Mouse (Mus musculus) embryonic facial prominence, embryonic 11.5 days (tissue): Measurements from ENCODE around the gene Fam187b. TPM values are rescaled to one million over a fixed set of nuclear protein-coding genes. Genes with fewer than 3 reads are reported as not detected.

ENCODE experiments used
- ATAC-seq: fragments of 200-750 bp; cut with Nextera tagmentation; replicated peaks from 2 replicates; pipeline ENCODE4 v1.8.0; 2017; ENCODE audit warnings: low read depth; ENCODE audit not compliant: insufficient number of reproducible peaks, low FRiP score, low TSS enrichment
- DNase-seq: peaks from one replicate; pipeline ENCODE4 v3.0.0-alpha.2; 2015; ENCODE audit warnings: low spot score
- H3K27ac ChIP-seq: fragments of 300-500 bp; sonication (generic); replicated peaks from 2 replicates; pipeline ENCODE4 v1.5.1; 2014; ENCODE audit warnings: mild to moderate bottlenecking, low read depth, low read length, control low read depth
- H3K27me3 ChIP-seq: fragments of 300-500 bp; sonication (generic); 2 replicates; pipeline ENCODE4 v1.6.1; 2014; ENCODE audit warnings: mild to moderate bottlenecking, low read length, moderate library complexity, mixed read lengths; ENCODE audit not compliant: control insufficient read depth, insufficient read depth
- H3K36me3 ChIP-seq: fragments of 300-500 bp; sonication (generic); replicated peaks from 2 replicates; pipeline ENCODE4 v1.6.1; 2014; ENCODE audit warnings: low read depth, mild to moderate bottlenecking, low read length, moderate library complexity, mixed read lengths; ENCODE audit not compliant: control insufficient read depth, insufficient read depth
- H3K4me1 ChIP-seq: fragments of 300-500 bp; sonication (generic); 2 replicates; pipeline ENCODE4 v1.6.1; 2014; ENCODE audit warnings: low read length, mixed read lengths; ENCODE audit not compliant: control insufficient read depth, insufficient read depth
- H3K4me2 ChIP-seq: fragments of 300-500 bp; sonication (generic); 2 replicates; pipeline ENCODE4 v1.6.1; 2014; ENCODE audit warnings: low read depth, mild to moderate bottlenecking, control low read depth, low read length, moderate library complexity
- H3K4me3 ChIP-seq: fragments of 300-500 bp; sonication (generic); 2 replicates; pipeline ENCODE4 v1.5.1; 2014; ENCODE audit warnings: low read depth, low read length, control low read depth
- H3K9ac ChIP-seq: fragments of 300-500 bp; sonication (generic); replicated peaks from 2 replicates; pipeline ENCODE4 v1.6.1; 2014; ENCODE audit warnings: mild to moderate bottlenecking, control low read depth, low read length
- H3K9me3 ChIP-seq: fragments of 300-500 bp; sonication (generic); replicated peaks from 2 replicates; pipeline ENCODE4 v1.6.1; 2016; ENCODE audit warnings: mild to moderate bottlenecking, low read length, inconsistent platforms, mixed read lengths; ENCODE audit not compliant: control insufficient read depth
- WGBS: fragments of 180-500 bp; shearing (Covaris S2); extraction: QIAGEN DNeasy Blood & Tissue Kit; methylation state at CpG from one replicate; pipeline ENCODE4 v1.1.7; 2014; 5-methylcytosine and 5-hydroxymethylcytosine counted together
- polyA plus RNA-seq: library from polyadenylated mRNA; unstranded; fragments of >200 nt; fragmentation: Nextera tagmentation; extraction: Ambion mirVana; gene quantifications from 2 replicates; pipeline ENCODE4 v1.2.1, GENCODE M21; 2014

The Fam187b gene
- polyA plus RNA-seq, 1 experiment from 2014 or later, result 1.8 TPM

DNA sequence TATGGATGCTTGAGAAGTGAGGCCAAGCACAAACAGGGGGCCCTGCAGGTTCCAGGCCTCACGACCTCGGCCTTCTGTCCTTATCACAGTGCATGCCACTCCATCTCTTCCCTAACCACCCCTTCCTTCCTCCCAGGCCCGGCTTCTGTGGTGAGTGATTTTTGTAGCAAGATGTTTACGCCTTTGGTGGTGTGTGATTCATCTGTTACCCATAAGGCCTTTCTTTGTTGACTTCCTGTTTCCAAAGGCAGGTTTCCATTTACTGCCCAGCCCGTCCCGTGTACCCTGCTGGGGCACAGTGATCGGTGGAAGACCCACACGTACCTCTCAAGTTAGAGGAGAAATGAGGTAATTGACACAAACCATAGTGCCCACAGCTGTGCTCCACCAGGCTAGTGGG lies 29.1 kb downstream of the Fam187b start:
- ATAC-seq, result no peak
- no peak overlapping the region for H3K27ac ChIP-seq
- no peaks in the 10 kb centered on the region for H3K36me3 ChIP-seq
- H3K4me1 ChIP-seq, result no peaks in the 10 kb centered on the region; the same call in 1 of the 2 replicates
- DNase-seq, result no peak
- H3K9me3 ChIP-seq, result no peaks in the 10 kb centered on the region
- no peaks in the 10 kb centered on the region for H3K27me3 ChIP-seq
- H3K4me2 ChIP-seq, result no peak overlapping the region
- no peak overlapping the region for H3K4me3 ChIP-seq
- WGBS, result 71% methylated on average over 8 of the region's 8 CpGs
- H3K9ac ChIP-seq, result no peak overlapping the region

DNA sequence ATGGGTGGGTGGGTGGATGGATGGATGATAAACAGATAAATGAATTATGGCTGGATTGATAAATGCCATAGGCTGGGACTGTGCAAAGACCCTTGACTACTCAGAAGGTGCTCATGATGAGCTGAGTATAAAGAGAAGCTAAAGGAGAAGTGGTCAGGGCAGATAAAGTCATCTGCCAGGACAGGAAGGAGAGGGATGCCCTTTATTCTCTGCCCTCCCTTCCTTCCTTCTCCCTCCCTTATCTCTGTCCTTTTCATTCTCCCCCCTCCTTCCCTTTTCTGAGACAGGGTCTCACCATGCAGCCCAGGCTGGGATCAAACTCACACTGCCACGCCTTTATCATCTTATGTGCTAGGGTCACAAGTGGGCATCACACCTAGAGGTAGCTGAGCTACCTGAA lies 34.2 kb downstream of the Fam187b start:
- H3K4me3 ChIP-seq, result no peak overlapping the region
- no peak overlapping the region for H3K27ac ChIP-seq
- no peaks in the 10 kb centered on the region for H3K4me1 ChIP-seq
- H3K36me3 ChIP-seq, result no peaks in the 10 kb centered on the region
- no peak for ATAC-seq
- no peak overlapping the region for H3K4me2 ChIP-seq
- no peaks in the 10 kb centered on the region for H3K27me3 ChIP-seq
- DNase-seq, result no peak
- no peaks in the 10 kb centered on the region for H3K9me3 ChIP-seq
- no peak overlapping the region for H3K9ac ChIP-seq
- 93% methylated on average over 1 of the region's 1 CpGs for WGBS

DNA sequence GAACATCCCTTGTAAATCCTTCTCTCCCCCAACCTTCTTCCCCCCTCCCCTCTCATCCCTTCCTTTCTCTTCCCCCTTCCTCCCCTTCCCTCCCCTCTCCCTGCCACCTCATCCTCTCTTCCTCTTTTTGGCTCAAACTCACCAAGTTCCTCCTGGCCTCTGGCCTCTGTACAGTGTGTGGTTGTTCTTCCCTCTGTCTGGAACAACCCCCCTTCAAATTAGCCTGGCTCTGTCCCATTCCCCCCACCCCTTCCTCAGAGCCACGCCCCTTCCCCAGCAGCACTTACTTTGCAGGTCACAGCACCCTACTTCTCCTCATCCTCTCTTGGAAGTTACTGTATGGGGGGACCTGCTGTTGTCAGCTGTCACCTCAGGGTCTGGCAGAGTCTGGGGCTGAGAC lies 34.6 kb downstream of the Fam187b start:
- no peaks in the 10 kb centered on the region for H3K4me1 ChIP-seq
- 56% methylated on average over 1 of the region's 1 CpGs for WGBS
- no peaks in the 10 kb centered on the region for H3K9me3 ChIP-seq
- H3K27me3 ChIP-seq, result no peaks in the 10 kb centered on the region
- H3K4me2 ChIP-seq, result no peak overlapping the region
- no peak overlapping the region for H3K27ac ChIP-seq
- no peak overlapping the region for H3K4me3 ChIP-seq
- no peak for ATAC-seq
- DNase-seq, result no peak
- H3K9ac ChIP-seq, result no peak overlapping the region
- no peaks in the 10 kb centered on the region for H3K36me3 ChIP-seq

DNA sequence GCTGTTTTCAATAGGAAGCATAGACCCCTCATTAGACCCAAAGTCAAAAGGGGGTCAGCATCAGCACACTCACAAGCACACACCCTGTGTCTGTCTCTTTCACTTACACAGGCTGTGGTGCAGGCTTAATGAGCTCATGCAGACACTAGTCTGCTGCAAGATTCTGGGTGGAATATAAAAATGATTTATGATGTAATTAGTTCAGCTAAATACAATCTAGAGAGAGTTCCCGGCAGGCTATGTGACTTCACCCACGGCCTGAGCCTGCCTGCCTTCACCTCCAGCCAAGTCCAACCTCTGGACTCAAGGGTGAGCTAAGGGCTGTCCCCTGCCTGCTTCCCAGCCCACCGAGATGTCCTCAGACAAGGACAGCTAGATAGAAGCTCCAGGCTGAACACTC lies 35.3 kb downstream of the Fam187b start:
- Histone ChIP-seq H3K27me3 (no peaks in the 10 kb centered on the region), H3K9ac (no peak overlapping the region), H3K4me1 (no peaks in the 10 kb centered on the region), H3K4me2 (no peak overlapping the region), H3K9me3 (no peaks in the 10 kb centered on the region), H3K27ac (no peak overlapping the region), H3K36me3 (no peaks in the 10 kb centered on the region), H3K4me3 (no peak overlapping the region)
- no peak for ATAC-seq
- WGBS, result 76% methylated on average over 3 of the region's 3 CpGs
- no peak for DNase-seq

DNA sequence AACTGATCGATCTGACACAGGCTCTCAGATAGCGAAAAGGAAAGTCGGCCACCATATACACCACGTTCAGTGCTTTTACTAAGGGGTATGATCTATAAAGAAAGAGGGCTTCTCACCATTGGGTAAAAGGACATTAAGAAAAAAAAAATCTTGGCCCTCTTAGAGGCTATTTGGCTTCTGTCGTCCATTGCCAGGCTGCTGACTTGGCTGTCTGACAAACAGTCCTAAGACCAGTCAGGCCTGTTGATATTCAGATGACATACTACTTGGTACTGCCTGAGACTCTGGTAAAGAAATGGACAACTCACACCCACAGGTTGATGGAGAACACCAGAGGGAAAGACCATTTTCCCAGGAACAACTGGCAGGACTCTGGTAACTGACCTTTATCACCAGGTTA lies 39.4 kb downstream of the Fam187b start:
- WGBS, result 88% methylated on average over 5 of the region's 5 CpGs
- Histone ChIP-seq H3K4me3 (no peak overlapping the region), H3K9ac (no peak overlapping the region), H3K4me2 (no peak overlapping the region), H3K9me3 (no peaks in the 10 kb centered on the region), H3K4me1 (no peaks in the 10 kb centered on the region), H3K36me3 (no peaks in the 10 kb centered on the region), H3K27ac (no peak overlapping the region), H3K27me3 (no peaks in the 10 kb centered on the region)
- DNase-seq, result no peak
- no peak for ATAC-seq

DNA sequence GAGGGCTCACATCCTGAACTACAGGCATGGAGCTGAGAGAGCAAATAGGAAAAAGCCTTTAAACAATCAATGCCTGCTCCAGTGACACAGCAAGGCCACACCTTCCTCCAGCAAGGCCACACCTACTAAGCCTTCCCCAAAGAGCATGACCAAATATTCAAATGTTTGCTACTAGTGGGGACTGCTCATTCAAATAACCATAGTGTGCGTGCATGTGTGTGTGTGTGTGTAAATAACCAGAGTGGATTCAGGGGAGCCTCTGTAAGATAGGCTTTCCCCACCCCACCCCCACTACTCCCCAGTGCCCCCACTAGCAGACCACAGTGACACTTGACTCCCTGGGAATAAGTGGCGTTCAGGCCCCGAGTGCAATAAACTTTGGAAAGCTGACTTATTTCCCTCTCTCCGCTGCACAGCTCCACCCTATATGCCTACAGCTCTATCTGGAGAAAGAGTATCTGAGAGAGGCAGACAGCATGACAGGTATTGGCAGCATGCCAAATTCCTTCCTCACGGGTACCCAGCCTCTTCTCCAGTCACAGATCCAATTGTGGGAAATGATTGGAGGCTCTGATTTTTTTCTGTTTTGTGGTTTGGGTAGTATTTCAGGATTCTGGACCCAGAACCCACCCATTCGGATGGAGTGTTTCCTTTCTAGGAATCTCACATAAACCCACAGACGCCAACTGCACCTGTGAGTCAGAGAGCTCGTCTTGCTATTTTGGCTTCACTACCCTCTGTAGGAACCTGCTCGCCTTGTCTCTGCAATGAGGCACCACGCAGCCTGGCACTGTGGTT lies 43.7 kb downstream of the Fam187b start:
- DNase-seq, result peak; percentile 52
- H3K9me3 ChIP-seq, result no peaks in the 10 kb centered on the region
- no peaks in the 10 kb centered on the region for H3K27me3 ChIP-seq
- H3K36me3 ChIP-seq, result no peaks in the 10 kb centered on the region
- H3K9ac ChIP-seq, result no peak overlapping the region
- H3K4me1 ChIP-seq, result no peaks in the 10 kb centered on the region
- no peak overlapping the region for H3K27ac ChIP-seq
- H3K4me3 ChIP-seq, result no peak overlapping the region
- H3K4me2 ChIP-seq, result no peak overlapping the region
- peak; percentile 56; the same call in 1 of the 2 replicates for ATAC-seq
- WGBS, result 55% methylated on average over 10 of the region's 10 CpGs

DNA sequence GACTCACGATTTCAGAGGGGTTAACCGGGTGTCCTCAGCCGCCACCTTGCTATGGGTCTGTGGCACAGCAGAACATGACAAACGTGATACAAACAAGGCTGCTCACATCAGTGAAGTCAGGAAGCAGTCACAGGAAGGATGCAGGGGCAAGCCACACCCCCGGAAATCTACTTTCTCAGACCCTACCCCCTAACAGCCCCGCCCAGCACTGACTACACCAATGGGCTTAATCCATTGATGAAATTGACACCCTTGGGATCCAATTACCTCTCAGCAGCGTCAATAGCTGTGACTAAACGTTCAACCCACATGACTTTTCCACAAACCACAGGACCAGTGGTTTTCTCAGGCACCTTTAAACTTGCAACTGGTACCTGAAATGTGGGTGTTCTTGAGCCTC lies 55.0 kb downstream of the Fam187b start:
- 70% methylated on average over 8 of the region's 8 CpGs for WGBS
- Histone ChIP-seq H3K4me1 (no peaks in the 10 kb centered on the region), H3K27ac (no peak overlapping the region), H3K4me3 (no peak overlapping the region), H3K27me3 (no peaks in the 10 kb centered on the region), H3K9ac (no peak overlapping the region), H3K36me3 (no peaks in the 10 kb centered on the region), H3K4me2 (no peak overlapping the region), H3K9me3 (no peaks in the 10 kb centered on the region)
- ATAC-seq (no peak), DNase-seq (no peak)

DNA sequence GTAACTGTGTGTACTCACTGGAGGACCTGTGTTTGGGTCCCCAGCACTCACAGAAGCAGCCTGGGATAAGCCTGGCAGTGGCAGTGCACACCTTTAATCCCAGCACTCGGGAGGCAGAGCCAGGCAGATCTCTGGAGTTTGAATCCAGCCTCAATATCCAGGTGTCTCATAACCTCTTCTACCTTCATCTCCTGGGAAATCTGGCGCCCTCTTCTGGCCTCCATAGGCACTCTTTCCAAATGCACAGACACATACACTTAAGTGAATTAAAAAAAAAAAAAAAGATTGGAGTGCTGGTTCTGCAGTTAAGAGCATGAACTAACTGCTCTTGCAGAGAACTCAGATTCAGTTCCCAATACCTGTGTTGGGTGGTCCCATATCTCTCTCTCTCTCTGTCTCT lies 57.1 kb downstream of the Fam187b start:
- H3K4me3 ChIP-seq, result no peak overlapping the region
- H3K4me2 ChIP-seq, result no peak overlapping the region
- H3K9me3 ChIP-seq, result no peaks in the 10 kb centered on the region
- no peaks in the 10 kb centered on the region for H3K36me3 ChIP-seq
- H3K27me3 ChIP-seq, result no peaks in the 10 kb centered on the region
- DNase-seq, result no peak
- no peak overlapping the region for H3K9ac ChIP-seq
- ATAC-seq, result no peak
- H3K4me1 ChIP-seq, result no peaks in the 10 kb centered on the region
- no peak overlapping the region for H3K27ac ChIP-seq
- WGBS, result 77% methylated on average over 2 of the region's 2 CpGs
